28 mouse cellular contexts compared by ENCODE assay signal in genomic region chr19:23788420-23789132, GRCm38 (mm10). TPM values are rescaled to one million over a fixed set of nuclear protein-coding genes. Genes with fewer than 3 reads are reported as not detected.
A peak's percentile ranks its signal among the peaks of the same experiment; 100 is the strongest.
DNase-seq lines count a peak whose midpoint lies in the region; ATAC-seq and TF ChIP-seq lines count a peak whose summit lies in the region.
"Had no signal": no experiment of that assay in that cellular context is flagged by ENCODE, and none has a peak within 500 bp of the region (broad histone marks: within the 10 kb centered on the region; RNA-seq: fewer than 3 reads in every experiment).

No protein-coding gene starts in this region.

- no peak for DNase-seq in frontal cortex, postnatal 14 days (ENCODE audit: low spot score in 2 of 2)
- DNase-seq in hindbrain, embryonic 10.5 days (ENCODE audit: low spot score) = no peak
- no peak for DNase-seq in midbrain, postnatal 0 days (ENCODE audit: low spot score)
- no peak for DNase-seq in adrenal gland, postnatal 25 days
- DNase-seq: adrenal gland, postnatal 10 days; cerebellum, adult 11 months; cerebellum, adult 2 months; cerebellum, adult 9-11 months; cerebellum, postnatal 25 days; forebrain, postnatal 0 days; gastrocnemius, postnatal 10 days; gastrocnemius, postnatal 36 days; heart, postnatal 10 days; heart, postnatal 36 days had no signal

- no peaks in the 10 kb centered on the region for H3K27me3 ChIP-seq in hindbrain, embryonic 15.5 days
- H3K27me3 ChIP-seq in hindbrain, embryonic 10.5 days (ENCODE audit: insufficient read depth, poor library complexity, severe bottlenecking) = no peaks in the 10 kb centered on the region
- no peaks in the 10 kb centered on the region for H3K27me3 ChIP-seq in midbrain, embryonic 16.5 days (ENCODE audit: control insufficient read depth, insufficient read depth, low read depth, low read length)
- H3K27me3 ChIP-seq in midbrain, postnatal 0 days (ENCODE audit: insufficient read depth, low read length) = no peaks in the 10 kb centered on the region
- no peaks in the 10 kb centered on the region for H3K27me3 ChIP-seq in neural tube, embryonic 15.5 days (replicated peaks)
- H3K27me3 ChIP-seq: CH12.LX; embryonic facial prominence, embryonic 12.5 days; embryonic facial prominence, embryonic 15.5 days; heart, embryonic 12.5 days; heart, embryonic 15.5 days; hindbrain, embryonic 12.5 days; intestine, embryonic 15.5 days had no signal

- H3K4me2 ChIP-seq in hindbrain, embryonic 15.5 days = no peak overlapping the region
- H3K4me2 ChIP-seq in midbrain, embryonic 16.5 days (ENCODE audit: low read length) = no peak overlapping the region
- H3K4me2 ChIP-seq in midbrain, postnatal 0 days (ENCODE audit: low read depth, low read length, poor library complexity, severe bottlenecking) = no peak overlapping the region
- no peak overlapping the region for H3K4me2 ChIP-seq in neural tube, embryonic 15.5 days
- H3K4me2 ChIP-seq: embryonic facial prominence, embryonic 12.5 days; embryonic facial prominence, embryonic 15.5 days; heart, embryonic 12.5 days; heart, embryonic 15.5 days; hindbrain, embryonic 12.5 days; intestine, embryonic 15.5 days had no signal

- peaks cover 30% of the 10 kb centered on the region for H3K4me1 ChIP-seq in hindbrain, embryonic 15.5 days (replicated peaks)
- H3K4me1 ChIP-seq in hindbrain, embryonic 10.5 days (replicated peaks) = peaks cover 9% of the 10 kb centered on the region; the same call in 1 of the 2 replicates
- peaks cover 34% of the 10 kb centered on the region for H3K4me1 ChIP-seq in midbrain, embryonic 16.5 days (ENCODE audit: control insufficient read depth, insufficient read depth, low read length)
- peaks cover 4% of the 10 kb centered on the region; the same call in 1 of the 2 replicates for H3K4me1 ChIP-seq in midbrain, postnatal 0 days (ENCODE audit: insufficient read depth, low read length)
- peaks cover 11% of the 10 kb centered on the region for H3K4me1 ChIP-seq in neural tube, embryonic 15.5 days
- H3K4me1 ChIP-seq: embryonic facial prominence, embryonic 12.5 days; embryonic facial prominence, embryonic 15.5 days; heart, embryonic 15.5 days; intestine, embryonic 15.5 days had no signal

- peak; percentile 75 for ATAC-seq in frontal cortex, adult (ENCODE audit: low TSS enrichment)
- ATAC-seq in hindbrain, embryonic 15.5 days (ENCODE audit: low FRiP score, low read depth) = peak; percentile 39; the same call in 1 of the 2 replicates
- ATAC-seq in midbrain, embryonic 16.5 days = 0 out of 2 replicates have a peak, but pooled peaks have one; percentile 54
- no peak for ATAC-seq in midbrain, postnatal 0 days (ENCODE audit: low FRiP score)
- ATAC-seq in neural tube, embryonic 15.5 days (ENCODE audit: low FRiP score) = 0 out of 2 replicates have a peak, but pooled peaks have one; percentile 29
- ATAC-seq: forebrain, embryonic 14.5 days; forebrain, postnatal 0 days; intestine, embryonic 15.5 days; Patski had no signal

- WGBS in hindbrain, embryonic 15.5 days = 46% methylated on average over 9 of the region's 9 CpGs
- 72% methylated on average over 9 of the region's 9 CpGs for WGBS in hindbrain, embryonic 10.5 days
- 52% methylated on average over 9 of the region's 9 CpGs for WGBS in midbrain, embryonic 16.5 days
- WGBS in midbrain, postnatal 0 days = 43% methylated on average over 9 of the region's 9 CpGs
- 33% methylated on average over 9 of the region's 9 CpGs for WGBS in neural tube, embryonic 15.5 days

- H3K4me3 ChIP-seq in hindbrain, embryonic 15.5 days = no peak overlapping the region
- no peak overlapping the region for H3K4me3 ChIP-seq in hindbrain, embryonic 10.5 days
- no peak overlapping the region for H3K4me3 ChIP-seq in midbrain, embryonic 16.5 days (ENCODE audit: low read depth, low read length)
- no peak overlapping the region for H3K4me3 ChIP-seq in midbrain, postnatal 0 days (ENCODE audit: low read depth, low read length)
- no peak overlapping the region for H3K4me3 ChIP-seq in neural tube, embryonic 15.5 days (replicated peaks)
- H3K4me3 ChIP-seq: embryonic facial prominence, embryonic 12.5 days; embryonic facial prominence, embryonic 15.5 days; heart, embryonic 12.5 days; heart, embryonic 15.5 days; hindbrain, embryonic 12.5 days; intestine, embryonic 15.5 days had no signal

- TF ChIP-seq CTCF in midbrain, postnatal 0 days (IDR thresholded peaks at IDR 0.05) = no peak

- H3K9me3 ChIP-seq in hindbrain, embryonic 15.5 days = no peaks in the 10 kb centered on the region
- H3K9me3 ChIP-seq in hindbrain, embryonic 10.5 days = no peaks in the 10 kb centered on the region
- H3K9me3 ChIP-seq in midbrain, embryonic 16.5 days (replicated peaks; ENCODE audit: control insufficient read depth, low read length, poor library complexity, severe bottlenecking) = no peaks in the 10 kb centered on the region
- H3K9me3 ChIP-seq in midbrain, postnatal 0 days (ENCODE audit: low read length) = no peaks in the 10 kb centered on the region
- no peaks in the 10 kb centered on the region for H3K9me3 ChIP-seq in neural tube, embryonic 15.5 days (replicated peaks)
- H3K9me3 ChIP-seq: embryonic facial prominence, embryonic 12.5 days; embryonic facial prominence, embryonic 15.5 days; G1E; heart, embryonic 12.5 days; heart, embryonic 15.5 days; hindbrain, embryonic 12.5 days; intestine, embryonic 15.5 days had no signal

- H3K9ac ChIP-seq in hindbrain, embryonic 15.5 days = no peak overlapping the region
- no peak overlapping the region for H3K9ac ChIP-seq in midbrain, embryonic 16.5 days (ENCODE audit: low read depth, low read length)
- H3K9ac ChIP-seq in midbrain, postnatal 0 days (replicated peaks; ENCODE audit: low read length, poor library complexity, severe bottlenecking) = no peak overlapping the region
- no peak overlapping the region for H3K9ac ChIP-seq in neural tube, embryonic 15.5 days (replicated peaks)
- H3K9ac ChIP-seq: embryonic facial prominence, embryonic 12.5 days; embryonic facial prominence, embryonic 15.5 days; forebrain, postnatal 0 days; heart, embryonic 12.5 days; heart, embryonic 15.5 days; hindbrain, embryonic 12.5 days; intestine, embryonic 15.5 days had no signal

- no peaks in the 10 kb centered on the region for H3K36me3 ChIP-seq in hindbrain, embryonic 15.5 days
- H3K36me3 ChIP-seq in hindbrain, embryonic 10.5 days = no peaks in the 10 kb centered on the region
- no peaks in the 10 kb centered on the region for H3K36me3 ChIP-seq in midbrain, embryonic 16.5 days (ENCODE audit: control insufficient read depth, insufficient read depth, low read length)
- no peaks in the 10 kb centered on the region for H3K36me3 ChIP-seq in midbrain, postnatal 0 days (ENCODE audit: insufficient read depth, low read length)
- H3K36me3 ChIP-seq in neural tube, embryonic 15.5 days = no peaks in the 10 kb centered on the region
- H3K36me3 ChIP-seq: embryonic facial prominence, embryonic 12.5 days; embryonic facial prominence, embryonic 15.5 days; G1E; heart, embryonic 12.5 days; heart, embryonic 15.5 days; hindbrain, embryonic 12.5 days; intestine, embryonic 15.5 days had no signal

- H3K27ac ChIP-seq in hindbrain, embryonic 15.5 days (replicated peaks) = no peak overlapping the region
- no peak overlapping the region for H3K27ac ChIP-seq in hindbrain, embryonic 10.5 days
- H3K27ac ChIP-seq in midbrain, embryonic 16.5 days (ENCODE audit: low read length) = no peak overlapping the region
- H3K27ac ChIP-seq in midbrain, postnatal 0 days (ENCODE audit: low read depth, low read length) = no peak overlapping the region
- 0 out of 2 replicates have a peak overlapping the region, but pooled peaks have one; percentile 1 for H3K27ac ChIP-seq in neural tube, embryonic 15.5 days (replicated peaks)
- H3K27ac ChIP-seq: embryonic facial prominence, embryonic 12.5 days; embryonic facial prominence, embryonic 15.5 days; heart, embryonic 15.5 days; hindbrain, embryonic 12.5 days; intestine, embryonic 15.5 days had no signal

RNA-seq across cellular contexts. Expression of gene Apba1, which starts 29.9 kb away (rescaled TPM):
- 14.1 and 15.8 TPM in 2 replicates for polyA plus RNA-seq in hindbrain, embryonic 15.5 days (2015; fragmentation: Nextera tagmentation; extraction: Ambion mirVana)
- 0.54 and 1.9 TPM in 2 replicates for polyA plus RNA-seq in hindbrain, embryonic 10.5 days (2016; fragmentation: Nextera tagmentation; extraction: Ambion mirVana)
- polyA plus RNA-seq in midbrain, embryonic 16.5 days (2015; fragmentation: Nextera tagmentation; extraction: Ambion mirVana) = 10.9 and 12.3 TPM in 2 replicates
- total RNA-seq in midbrain, postnatal 0 days (2014; rRNA removed) = 189 and 193 TPM in 2 replicates
- 15.4 and 17.2 TPM in 2 replicates for polyA plus RNA-seq in midbrain, postnatal 0 days (2015; fragmentation: Nextera tagmentation; extraction: Ambion mirVana)
- polyA plus RNA-seq in neural tube, embryonic 15.5 days (2015; fragmentation: Nextera tagmentation; extraction: Ambion mirVana) = 10.6 and 11.8 TPM in 2 replicates
- 3.4 and 3.6 TPM in 2 replicates for total RNA-seq in adrenal gland, postnatal 25 days (2021)
- polyA plus RNA-seq: G1E had no signal
